Mouse (Mus musculus): ENCODE measurements around the gene Clic4.

Gene Clic4

GRCm38 (mm10) chr4:135235546-135235945 is 37.1 kb downstream of the Clic4 start:
- in situ Hi-C loops (cut with MboI, MseI), result no loop called here

- in situ Hi-C loops (cut with MboI, MseI), result no loop called here
These were observed 40.1 kb downstream of the Clic4 start for GRCm38 (mm10) chr4:135232563-135232962.

DNA sequence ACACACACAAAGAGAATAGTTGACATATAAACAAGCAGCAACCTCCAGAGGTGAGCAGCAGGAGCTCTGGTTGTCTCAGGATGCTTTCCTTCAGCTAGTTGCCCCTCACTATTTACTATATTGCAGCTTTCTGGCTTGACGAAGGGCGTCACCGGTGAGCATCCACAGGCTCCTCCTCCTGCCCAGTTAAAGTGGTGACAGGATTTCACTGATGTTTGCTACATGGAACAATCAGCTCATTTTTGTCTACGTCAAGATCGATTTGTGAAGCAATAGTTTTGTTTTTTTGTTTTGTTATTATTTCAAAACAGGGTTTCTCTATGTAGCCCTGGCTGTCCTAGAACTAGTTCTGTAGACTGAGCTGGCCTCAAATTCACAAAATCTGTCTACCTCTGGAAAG is 41.1 kb downstream of the Clic4 start:
- in situ Hi-C loops (cut with MboI, MseI), result no loop called here

DNA sequence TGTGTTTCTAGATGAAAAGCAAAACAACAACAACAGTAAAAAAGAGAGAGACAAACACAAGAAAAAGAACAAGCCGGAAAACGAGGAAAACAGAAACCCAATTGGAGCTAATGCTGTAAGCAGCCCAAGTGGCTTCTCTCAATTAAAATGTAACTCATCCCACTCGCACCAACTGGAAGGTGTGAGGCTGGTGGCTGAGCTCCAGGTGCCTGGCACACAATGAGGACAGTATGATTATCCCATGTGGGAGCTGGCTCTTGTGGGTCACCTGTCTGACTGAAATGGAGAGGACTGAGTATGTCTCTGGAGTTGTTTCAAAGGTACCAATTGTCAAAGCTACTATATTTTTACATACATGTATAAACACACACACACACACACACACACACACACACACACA is 41.5 kb downstream of the Clic4 start:
- in situ Hi-C loops (cut with MboI, MseI), result no loop called here

GRCm38 (mm10) chr4:135230661-135231060 is 42.0 kb downstream of the Clic4 start:
- in situ Hi-C loops (cut with MboI, MseI), result no loop called here

GRCm38 (mm10) chr4:135229871-135230270 is 42.7 kb downstream of the Clic4 start:
- in situ Hi-C loops (cut with MboI, MseI), result no loop called here

GRCm38 (mm10) chr4:135228136-135228535 is 44.5 kb downstream of the Clic4 start:
- in situ Hi-C loops (cut with MboI, MseI), result no loop called here

DNA sequence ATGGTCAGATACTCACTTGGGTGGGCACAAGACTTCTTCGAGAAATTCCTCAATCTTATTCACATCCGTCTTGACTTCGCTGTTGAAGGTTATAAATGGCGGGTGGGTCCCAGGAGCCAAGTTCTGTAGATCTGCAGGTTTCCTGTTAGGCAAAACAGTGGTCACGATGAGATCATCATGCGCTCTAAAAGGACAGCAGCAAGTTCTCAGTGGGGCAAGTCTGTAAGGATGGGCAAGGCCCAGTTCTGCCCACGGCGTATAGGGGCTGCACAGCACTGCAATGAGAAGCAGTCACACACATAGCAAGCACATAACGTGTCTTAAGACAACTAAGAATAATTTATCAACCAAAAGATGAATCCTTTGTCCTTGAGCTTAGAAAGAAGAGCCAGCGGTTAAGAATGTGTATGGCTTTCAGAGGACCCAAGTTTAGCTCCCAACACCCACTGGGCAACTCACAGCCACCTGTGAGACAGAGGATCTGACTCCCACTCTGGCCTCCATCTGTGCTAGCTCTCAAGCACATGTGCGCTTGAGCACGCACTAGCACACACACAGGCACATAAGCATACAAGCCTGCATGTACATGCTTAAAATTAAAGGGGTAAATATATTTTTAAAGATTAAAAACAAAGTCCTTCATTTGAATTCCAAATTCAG is 46.5 kb downstream of the Clic4 start:
- in situ Hi-C loops (cut with MboI, MseI), result no loop called here

- in situ Hi-C loops (cut with MboI, MseI), result loop anchor here (5.0 kb wide), 2 partner anchors 38 to 93 kb away; no protein-coding TSS in a partner anchor
These were observed 48.8 kb downstream of the Clic4 start for GRCm38 (mm10) chr4:135223808-135224207.

DNA sequence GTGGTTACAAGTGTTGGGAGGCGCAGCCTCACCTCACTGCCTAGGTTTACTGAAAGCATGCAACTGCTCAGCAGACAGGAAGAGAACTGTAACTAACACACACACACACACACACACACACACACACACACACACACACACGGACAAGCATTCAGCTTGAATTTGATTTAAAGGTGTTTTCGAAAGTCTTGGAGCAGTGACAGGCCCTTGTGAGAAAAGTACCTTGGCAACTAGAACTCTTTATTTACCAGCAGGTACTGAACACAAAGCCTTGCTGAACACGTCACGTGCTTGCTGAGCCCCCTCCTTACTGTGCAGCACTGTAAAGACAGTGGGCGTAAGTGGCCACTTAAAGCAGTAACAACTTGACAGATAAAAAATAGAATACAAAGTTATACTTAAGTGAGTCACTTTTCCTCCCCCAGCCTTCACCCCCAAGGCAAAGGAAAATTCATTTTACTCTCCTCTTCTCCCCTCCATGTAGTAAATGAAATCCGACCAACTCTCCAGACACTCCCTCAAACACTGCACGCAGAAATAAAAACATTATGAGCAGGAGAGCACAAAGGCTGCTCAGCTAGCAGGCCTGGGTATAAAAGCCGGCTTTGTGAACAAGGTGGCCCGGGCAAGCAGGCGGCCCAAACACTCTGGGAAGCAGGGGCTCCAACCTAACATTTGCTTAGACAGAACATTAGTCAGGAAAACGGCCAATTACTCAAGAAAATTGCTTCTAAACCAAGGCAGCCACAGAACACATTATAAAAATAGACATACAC is 50.8 kb downstream of the Clic4 start:
- in situ Hi-C loops (cut with MboI, MseI), result loop anchor here (5.0 kb wide), 2 partner anchors 40 to 95 kb away; no protein-coding TSS in a partner anchor

- in situ Hi-C loops (cut with MboI, MseI), result loop anchor here (5.0 kb wide), 2 partner anchors 42 to 97 kb away; no protein-coding TSS in a partner anchor
These were observed 52.0 kb downstream of the Clic4 start for GRCm38 (mm10) chr4:135220641-135221040.

GRCm38 (mm10) chr4:135219652-135220051 is 53.0 kb downstream of the Clic4 start:
- in situ Hi-C loops (cut with MboI, MseI), result loop anchor here (5.0 kb wide), 3 partner anchors 43 to 103 kb away; no protein-coding TSS in a partner anchor

- in situ Hi-C loops (cut with MboI, MseI), result loop anchor here (5.0 kb wide), 2 partner anchors 143 to 193 kb away; no protein-coding TSS in a partner anchor
These were observed 62.8 kb downstream of the Clic4 start for GRCm38 (mm10) chr4:135209846-135210245.

DNA sequence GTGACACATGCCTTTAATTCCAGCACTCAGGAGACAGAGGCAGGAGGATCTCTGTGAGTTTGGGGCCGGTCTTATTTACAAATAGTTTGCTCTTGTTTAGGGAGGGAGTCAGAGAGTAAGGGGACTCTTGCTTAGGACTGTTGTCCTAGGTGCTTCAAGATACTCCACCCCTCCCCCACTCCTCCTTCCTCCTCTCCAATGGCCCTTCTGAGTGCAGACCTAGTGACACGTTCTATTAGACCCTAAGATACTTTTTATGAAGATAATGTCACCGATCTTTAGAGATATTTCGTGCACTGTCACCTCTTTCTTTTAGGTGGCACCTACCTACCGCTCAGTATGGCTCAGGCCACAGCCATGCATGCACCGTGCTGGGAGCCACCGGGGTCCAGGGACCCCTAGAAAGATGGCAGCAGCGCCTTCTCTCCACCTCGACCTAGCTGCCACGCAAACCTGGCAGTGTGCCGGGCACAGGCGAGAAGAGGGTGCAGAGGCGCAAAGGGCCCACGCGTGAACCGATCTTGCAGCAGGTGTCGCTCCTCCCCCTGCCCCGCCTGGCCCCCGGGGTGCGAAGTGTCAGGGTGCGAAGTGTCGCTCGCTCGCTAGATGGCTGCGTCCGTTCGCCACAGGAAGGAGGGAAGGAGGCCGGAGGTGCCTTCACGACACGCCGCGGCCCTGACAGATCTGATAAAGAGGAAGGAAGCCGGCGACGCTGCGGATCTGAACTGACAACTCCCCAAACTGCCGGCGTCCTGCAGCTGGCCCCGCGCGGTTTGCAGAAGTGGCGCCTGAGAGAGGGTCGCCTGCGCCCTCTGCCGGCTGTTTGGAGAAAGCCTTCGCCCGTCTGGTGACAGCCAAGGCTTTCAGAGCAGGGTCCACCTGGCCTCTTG is 66.7 kb downstream of the Clic4 start:
- in situ Hi-C loops (cut with MboI, MseI), result loop anchor here (5.0 kb wide), 2 partner anchors 139 to 189 kb away; no protein-coding TSS in a partner anchor

DNA sequence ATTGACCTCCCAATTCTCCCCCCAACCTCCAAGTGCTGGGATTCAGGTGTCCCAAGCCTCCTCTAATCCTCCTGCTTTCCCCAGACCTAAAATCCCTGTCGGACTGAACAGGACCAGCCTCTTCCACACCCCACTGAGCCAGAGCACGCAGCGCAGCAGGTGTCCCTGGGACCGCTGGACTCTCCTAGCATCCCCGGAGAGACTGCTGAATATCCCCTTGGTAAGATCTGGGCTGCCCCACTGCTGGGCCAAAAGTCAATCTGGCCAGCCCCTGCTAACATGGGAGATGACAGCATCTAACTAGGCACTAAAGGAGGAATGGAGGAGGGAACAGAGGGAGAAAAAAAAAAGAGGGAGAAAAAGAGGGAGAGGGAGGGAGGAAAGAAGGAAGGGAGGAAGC is 67.4 kb downstream of the Clic4 start:
- in situ Hi-C loops (cut with MboI, MseI), result loop anchor here (5.0 kb wide), 2 partner anchors 138 to 188 kb away; no protein-coding TSS in a partner anchor

- in situ Hi-C loops (cut with MboI, MseI), result loop anchor here (5.0 kb wide), 2 partner anchors 137 to 187 kb away; no protein-coding TSS in a partner anchor
These were observed 67.9 kb downstream of the Clic4 start for GRCm38 (mm10) chr4:135204666-135205065.

GRCm38 (mm10) chr4:135203806-135204560 is 68.6 kb downstream of the Clic4 start:
- in situ Hi-C loops (cut with MboI, MseI), result loop anchor here in 1 of 2 experiments (5.0 kb wide), 1 partner anchor 187 kb away; no protein-coding TSS in a partner anchor

DNA sequence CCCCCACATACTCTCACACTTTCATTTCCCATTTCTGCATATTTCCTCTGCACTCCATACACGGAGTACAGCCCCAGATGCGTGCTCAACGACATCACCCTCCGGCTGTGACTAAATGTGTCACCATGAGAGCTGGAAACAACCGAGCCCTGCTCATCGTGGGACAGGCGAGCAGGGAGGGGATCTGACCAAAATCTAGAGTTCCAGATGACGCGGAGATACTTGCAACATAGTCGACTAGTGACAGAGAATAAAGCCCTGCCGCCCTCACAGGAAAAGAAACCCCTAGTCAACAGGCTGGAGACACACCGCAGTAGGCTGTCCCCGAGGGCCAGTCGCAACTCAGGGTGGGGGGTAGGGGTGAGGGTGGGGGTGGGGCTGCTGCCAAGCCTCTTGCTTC is 69.3 kb downstream of the Clic4 start:
- in situ Hi-C loops (cut with MboI, MseI), result loop anchor here in 1 of 2 experiments (5.0 kb wide), 1 partner anchor 186 kb away; no protein-coding TSS in a partner anchor

DNA sequence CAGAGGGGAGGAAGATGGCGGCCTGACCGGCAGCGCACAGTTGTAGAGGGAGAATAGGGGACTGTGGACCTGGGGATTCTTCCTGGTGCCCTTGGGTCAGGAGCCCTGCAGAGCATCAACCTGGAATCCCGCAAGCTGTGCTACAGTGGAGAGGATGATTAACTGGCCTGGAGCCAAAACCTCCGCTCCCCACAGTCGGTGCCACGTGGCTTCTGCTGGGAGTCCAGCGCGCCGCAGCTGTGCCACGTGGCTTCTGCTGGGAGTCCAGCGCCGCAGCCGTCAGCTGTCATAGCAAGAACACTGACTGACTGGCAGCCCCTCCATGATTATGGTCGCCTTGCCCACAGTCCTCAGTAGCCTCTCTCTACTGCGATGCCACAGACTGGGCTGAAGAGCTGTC is 70.8 kb downstream of the Clic4 start:
- in situ Hi-C loops (cut with MboI, MseI), result loop anchor here in 1 of 2 experiments (5.0 kb wide), 1 partner anchor 184 kb away; no protein-coding TSS in a partner anchor

DNA sequence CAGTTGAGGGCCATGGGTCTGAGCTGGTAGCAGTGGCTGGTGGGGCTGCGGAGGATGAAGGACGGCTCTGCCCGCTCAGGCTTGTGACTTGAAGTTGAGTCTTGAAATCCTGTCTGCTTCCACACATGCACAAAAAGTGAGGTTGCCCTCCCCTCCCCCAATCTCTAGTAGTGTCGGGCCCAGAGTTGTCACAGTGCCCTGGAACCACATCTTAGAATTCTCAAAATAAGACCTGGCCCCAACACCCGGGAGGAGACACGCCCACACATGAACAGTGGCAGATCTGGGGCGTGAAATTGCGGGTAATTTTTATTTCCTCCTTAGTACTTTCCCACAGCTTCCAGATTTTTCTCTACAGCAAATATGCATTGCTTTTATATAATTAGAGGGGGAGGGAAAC is 74.8 kb downstream of the Clic4 start:
- in situ Hi-C loops (cut with MboI, MseI), result no loop called here
